Mouse (Mus musculus) liver, postnatal 0 days (tissue): ENCODE measurements around the gene Spata18. TPM values are rescaled to one million over a fixed set of nuclear protein-coding genes. Genes with fewer than 3 reads are reported as not detected.

Experiments used
- ATAC-seq: fragments of 200-750 bp; cut with Nextera tagmentation; 2 replicates; pipeline ENCODE4 v1.8.0; 2017; ENCODE audit warnings: mild to moderate bottlenecking, moderate library complexity
- DNase-seq: peaks from one replicate; pipeline ENCODE4 v3.0.0-alpha.2; 2016
- H3K27ac ChIP-seq: fragments of 300-500 bp; sonication (generic); 2 replicates; pipeline ENCODE4 v1.5.1; 2014; ENCODE audit warnings: antibody characterized with exemption, moderate library complexity, mild to moderate bottlenecking, low read depth
- H3K27me3 ChIP-seq: fragments of 300-500 bp; sonication (generic); 2 replicates; pipeline ENCODE4 v1.6.1; 2014; ENCODE audit warnings: low read length, control low read depth, mixed read lengths; ENCODE audit not compliant: insufficient read depth
- H3K36me3 ChIP-seq: fragments of 300-500 bp; sonication (generic); replicated peaks from 2 replicates; pipeline ENCODE4 v1.6.1; 2014; ENCODE audit warnings: mild to moderate bottlenecking, control low read depth, low read length, moderate library complexity, mixed read lengths; ENCODE audit not compliant: insufficient read depth
- H3K4me1 ChIP-seq: fragments of 300-500 bp; sonication (generic); 2 replicates; pipeline ENCODE4 v1.6.1; 2014; ENCODE audit warnings: antibody characterized with exemption, mild to moderate bottlenecking, control low read depth; ENCODE audit not compliant: insufficient read depth
- H3K4me2 ChIP-seq: fragments of 300-500 bp; sonication (generic); 2 replicates; pipeline ENCODE4 v1.6.1; 2014; ENCODE audit warnings: low read depth, mild to moderate bottlenecking, low read length, moderate library complexity, mixed read lengths
- H3K4me3 ChIP-seq: fragments of 300-500 bp; sonication (generic); 2 replicates; pipeline ENCODE4 v1.5.1; 2014; ENCODE audit warnings: low read depth, low read length
- H3K9ac ChIP-seq: fragments of 300-500 bp; sonication (generic); replicated peaks from 2 replicates; pipeline ENCODE4 v1.6.1; 2014; ENCODE audit warnings: mild to moderate bottlenecking, moderate library complexity
- H3K9me3 ChIP-seq: fragments of 300-500 bp; sonication (generic); 2 replicates; pipeline ENCODE4 v1.6.1; 2016; ENCODE audit warnings: mild to moderate bottlenecking, control low read depth, low read length, mixed read lengths
- CTCF ChIP-seq: sonication (generic); IDR thresholded peaks from 2 replicates; pipeline ENCODE4 v1.5.1; 2016; ENCODE audit warnings: antibody characterized with exemption, low read depth
- EP300 ChIP-seq: IDR thresholded peaks from 2 replicates; pipeline ENCODE4 v1.6.1; 2016; ENCODE audit warnings: antibody characterized with exemption, low read depth, mild to moderate bottlenecking
- WGBS: fragments of 180-500 bp; shearing (Covaris S2); extraction: QIAGEN DNeasy Blood & Tissue Kit; methylation state at CpG from one replicate; pipeline ENCODE4 v1.1.7; 2014; ENCODE audit not compliant: insufficient replicate concordance; 5-methylcytosine and 5-hydroxymethylcytosine counted together
- polyA plus RNA-seq: library from polyadenylated mRNA; unstranded; fragments of >200 nt; fragmentation: Nextera tagmentation; extraction: Ambion mirVana; gene quantifications from 2 replicates; pipeline ENCODE4 v1.2.1, GENCODE M21; 2015

Gene Spata18
- polyA plus RNA-seq, 1 experiment from 2014 or later = not detected

- H3K27me3 ChIP-seq = no peaks in the 10 kb centered on the region
- H3K27ac ChIP-seq = no peak overlapping the region
- 76% methylated on average over 12 of the region's 12 CpGs for WGBS
- H3K4me2 ChIP-seq = no peak overlapping the region
- TF ChIP-seq CTCF (no peak), EP300 (no peak)
- no peak overlapping the region for H3K9ac ChIP-seq
- ATAC-seq = no peak
- no peaks in the 10 kb centered on the region for H3K36me3 ChIP-seq
- H3K4me1 ChIP-seq = no peaks in the 10 kb centered on the region
- no peaks in the 10 kb centered on the region for H3K9me3 ChIP-seq
- no peak overlapping the region for H3K4me3 ChIP-seq
- no peak for DNase-seq
Observed at GRCm38 (mm10) chr5:73701946-73702710, 50.9 kb downstream of the Spata18 start.

- no peak for ATAC-seq
- no peak overlapping the region for H3K9ac ChIP-seq
- no peak for DNase-seq
- H3K9me3 ChIP-seq = no peaks in the 10 kb centered on the region
- H3K36me3 ChIP-seq = no peaks in the 10 kb centered on the region
- WGBS = 80% methylated on average over 4 of the region's 4 CpGs
- H3K4me2 ChIP-seq = no peak overlapping the region
- H3K4me1 ChIP-seq = no peaks in the 10 kb centered on the region
- H3K27ac ChIP-seq = no peak overlapping the region
- H3K4me3 ChIP-seq = no peak overlapping the region
- H3K27me3 ChIP-seq = no peaks in the 10 kb centered on the region
- no peak for TF ChIP-seq EP300
- TF ChIP-seq CTCF = 0 out of 2 replicates have a peak, but pooled peaks have one; percentile 11
Observed at GRCm38 (mm10) chr5:73703096-73703495, 51.9 kb downstream of the Spata18 start.

- Histone ChIP-seq H3K4me1 (no peaks in the 10 kb centered on the region), H3K4me2 (no peak overlapping the region), H3K4me3 (no peak overlapping the region), H3K9ac (no peak overlapping the region), H3K9me3 (no peaks in the 10 kb centered on the region), H3K36me3 (no peaks in the 10 kb centered on the region), H3K27ac (no peak overlapping the region), H3K27me3 (no peaks in the 10 kb centered on the region)
- ATAC-seq (no peak), DNase-seq (no peak)
- 0 out of 2 replicates have a peak, but pooled peaks have one; percentile 16 for TF ChIP-seq CTCF
- no peak for TF ChIP-seq EP300
- 37% methylated on average over 14 of the region's 14 CpGs for WGBS
Observed at GRCm38 (mm10) chr5:73704263-73704662, 53.1 kb downstream of the Spata18 start.

GRCm38 (mm10) chr5:73704757-73705156, 53.6 kb downstream of the Spata18 start:
- Histone ChIP-seq H3K9me3 (no peaks in the 10 kb centered on the region), H3K4me1 (no peaks in the 10 kb centered on the region), H3K27me3 (no peaks in the 10 kb centered on the region), H3K9ac (no peak overlapping the region), H3K4me3 (no peak overlapping the region), H3K4me2 (no peak overlapping the region), H3K27ac (no peak overlapping the region), H3K36me3 (no peaks in the 10 kb centered on the region)
- 78% methylated on average over 8 of the region's 8 CpGs for WGBS
- ATAC-seq (no peak), DNase-seq (no peak)
- TF ChIP-seq CTCF (no peak), EP300 (no peak)

GRCm38 (mm10) chr5:73705290-73705689, 54.1 kb downstream of the Spata18 start:
- ATAC-seq (no peak), DNase-seq (no peak)
- Histone ChIP-seq H3K4me1 (no peaks in the 10 kb centered on the region), H3K9ac (no peak overlapping the region), H3K4me2 (no peak overlapping the region), H3K36me3 (no peaks in the 10 kb centered on the region), H3K9me3 (no peaks in the 10 kb centered on the region), H3K27ac (no peak overlapping the region), H3K27me3 (no peaks in the 10 kb centered on the region), H3K4me3 (no peak overlapping the region)
- TF ChIP-seq CTCF (no peak), EP300 (no peak)
- 80% methylated on average over 5 of the region's 5 CpGs for WGBS

- H3K4me3 ChIP-seq = no peak overlapping the region
- ATAC-seq (no peak), DNase-seq (no peak)
- H3K4me1 ChIP-seq = no peaks in the 10 kb centered on the region
- 66% methylated on average over 7 of the region's 7 CpGs for WGBS
- no peaks in the 10 kb centered on the region for H3K27me3 ChIP-seq
- TF ChIP-seq CTCF = no peak
- no peak for TF ChIP-seq EP300
- no peak overlapping the region for H3K27ac ChIP-seq
- no peaks in the 10 kb centered on the region for H3K9me3 ChIP-seq
- H3K4me2 ChIP-seq = no peak overlapping the region
- no peaks in the 10 kb centered on the region for H3K36me3 ChIP-seq
- no peak overlapping the region for H3K9ac ChIP-seq
Observed at GRCm38 (mm10) chr5:73712852-73713251, 61.7 kb downstream of the Spata18 start.
